Comparison of ENCODE assay signal across 8 mouse cellular contexts in the genomic region with DNA sequence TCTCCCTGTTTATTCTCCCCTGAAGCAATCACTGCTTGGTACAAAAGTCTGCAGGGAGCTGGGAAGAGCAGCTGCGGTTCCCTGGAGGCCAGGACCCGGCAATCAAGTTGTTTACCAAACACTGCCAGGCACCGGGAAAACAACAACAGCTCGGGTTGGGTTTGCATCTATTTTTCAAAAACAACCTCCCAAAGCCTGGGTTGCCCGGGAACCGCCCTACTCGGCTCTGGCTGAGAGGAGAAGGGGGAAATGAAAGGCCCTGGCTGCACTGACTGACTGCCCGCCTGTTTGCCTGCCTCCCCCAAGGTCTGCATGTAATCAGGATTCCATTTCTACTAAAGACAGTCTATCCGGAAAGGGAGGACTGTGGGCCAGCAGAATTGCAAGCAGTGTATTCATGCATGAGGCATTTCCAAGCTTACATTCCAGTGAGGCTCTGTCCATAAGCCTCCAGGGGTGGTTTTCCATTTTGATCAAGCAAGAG.
DNase-seq lines count a peak whose midpoint lies in the region; ATAC-seq lines count a peak whose summit lies in the region.

No protein-coding gene starts in this region.

- H3K4me2 ChIP-seq in heart, embryonic 11.5 days, result peak overlapping the region; percentile 34
- peak overlapping the region; percentile 31 for H3K4me2 ChIP-seq in kidney, embryonic 16.5 days (replicated peaks; ENCODE audit: low read depth, low read length)

- H3K4me1 ChIP-seq in heart, embryonic 11.5 days (ENCODE audit: control insufficient read depth, insufficient read depth, low read length), result peaks cover 20% of the 10 kb centered on the region
- H3K4me1 ChIP-seq in kidney, embryonic 16.5 days (ENCODE audit: insufficient read depth, low read length), result peaks cover 37% of the 10 kb centered on the region
- peaks cover 41% of the 10 kb centered on the region for H3K4me1 ChIP-seq in midbrain, embryonic 10.5 days

- no peak overlapping the region for H3K4me3 ChIP-seq in heart, embryonic 11.5 days (ENCODE audit: low read depth, low read length)
- H3K4me3 ChIP-seq in kidney, embryonic 16.5 days (ENCODE audit: low read length), result no peak overlapping the region
- peak overlapping the region; percentile 28; the same call in 1 of the 2 replicates for H3K4me3 ChIP-seq in midbrain, embryonic 10.5 days

- DNase-seq in layer of hippocampus, postnatal 10 days (ENCODE audit: low spot score in 2 of 2), result peak; percentile 27 to 37
- DNase-seq in layer of hippocampus, adult 9-11 months, result no peak
- peak; percentile 58 for DNase-seq in embryo, embryonic 9.5 days (ENCODE audit: extremely low spot score)
- DNase-seq in midbrain, embryonic 10.5 days (ENCODE audit: low spot score), result peak; percentile 48
- DNase-seq in yolk sac, embryonic 10.5 days (ENCODE audit: low spot score), result peak; percentile 60
- no peak for DNase-seq in frontal cortex, postnatal 36 days (ENCODE audit: low spot score in 2 of 2)

- H3K36me3 ChIP-seq in heart, embryonic 11.5 days (ENCODE audit: control insufficient read depth, insufficient read depth, low read length), result 0 out of 2 replicates have a peak, but pooled peaks cover 1% of the 10 kb centered on the region
- H3K36me3 ChIP-seq in kidney, embryonic 16.5 days (ENCODE audit: insufficient read depth, low read length), result 0 out of 2 replicates have a peak, but pooled peaks cover 2% of the 10 kb centered on the region
- peaks cover 9% of the 10 kb centered on the region for H3K36me3 ChIP-seq in midbrain, embryonic 10.5 days

- peak overlapping the region; percentile 17 for H3K9ac ChIP-seq in heart, embryonic 11.5 days (ENCODE audit: low read depth, low read length)
- peak overlapping the region; percentile 36; the same call in 1 of the 2 replicates for H3K9ac ChIP-seq in kidney, embryonic 16.5 days (replicated peaks; ENCODE audit: low read length)

- no peaks in the 10 kb centered on the region for H3K9me3 ChIP-seq in heart, embryonic 11.5 days (replicated peaks; ENCODE audit: control insufficient read depth, low read length)
- no peaks in the 10 kb centered on the region for H3K9me3 ChIP-seq in kidney, embryonic 16.5 days (ENCODE audit: low read length)
- no peaks in the 10 kb centered on the region for H3K9me3 ChIP-seq in midbrain, embryonic 10.5 days (replicated peaks)

- H3K27ac ChIP-seq in heart, embryonic 11.5 days (ENCODE audit: low read depth, low read length), result peak overlapping the region; percentile 57
- peak overlapping the region; percentile 84 for H3K27ac ChIP-seq in kidney, embryonic 16.5 days (ENCODE audit: low read length)
- peak overlapping the region; percentile 77 for H3K27ac ChIP-seq in midbrain, embryonic 10.5 days (replicated peaks)

- no peaks in the 10 kb centered on the region for H3K27me3 ChIP-seq in heart, embryonic 11.5 days (ENCODE audit: control insufficient read depth, insufficient read depth, low read length)
- H3K27me3 ChIP-seq in kidney, embryonic 16.5 days (ENCODE audit: insufficient read depth, low read length), result no peaks in the 10 kb centered on the region
- no peaks in the 10 kb centered on the region for H3K27me3 ChIP-seq in midbrain, embryonic 10.5 days (ENCODE audit: low read depth, poor library complexity, severe bottlenecking)

- no peak for ATAC-seq in heart, embryonic 11.5 days (replicated peaks; ENCODE audit: insufficient number of reproducible peaks, low FRiP score, low TSS enrichment)
- peak; percentile 91 for ATAC-seq in kidney, embryonic 16.5 days (ENCODE audit: low FRiP score, low TSS enrichment)

- WGBS in heart, embryonic 11.5 days (ENCODE audit: insufficient replicate concordance), result 10% methylated on average over 9 of the region's 9 CpGs
- WGBS in kidney, embryonic 16.5 days, result 4% methylated on average over 9 of the region's 9 CpGs
- WGBS in midbrain, embryonic 10.5 days, result under 1% methylated on average over 9 of the region's 9 CpGs

Comparison
In these comparisons a context has a peak if more than half of its experiments do, and no peak if none do; other contexts are left out.
1. DNase-seq: peak in layer of hippocampus, postnatal 10 days (2 of 2), embryo, embryonic 9.5 days (single experiment), midbrain, embryonic 10.5 days (single experiment) and yolk sac, embryonic 10.5 days (single experiment); none in layer of hippocampus, adult 9-11 months (single experiment) and frontal cortex, postnatal 36 days (0 of 2).
2. Peak in every context shown above with its lines, with median percentiles within 50 percentile points of each other: H3K27ac ChIP-seq.